Mouse (Mus musculus): Measurements from ENCODE around the gene Lrrc9.

Gene Lrrc9

GRCm38 (mm10) chr12:72476773-72477450 is 35.2 kb downstream of the Lrrc9 start:
- peak in 1 of 2 experiments; percentile 12 for DNase-seq

GRCm38 (mm10) chr12:72482226-72482625 is 40.6 kb downstream of the Lrrc9 start:
- no peak for DNase-seq

GRCm38 (mm10) chr12:72484872-72485271 is 43.2 kb downstream of the Lrrc9 start:
- DNase-seq, result no peak

GRCm38 (mm10) chr12:72487498-72487897 is 45.8 kb downstream of the Lrrc9 start:
- DNase-seq, result no peak

- no peak for DNase-seq
These were observed 48.3 kb downstream of the Lrrc9 start for GRCm38 (mm10) chr12:72489995-72490394.

GRCm38 (mm10) chr12:72491063-72491719 is 49.5 kb downstream of the Lrrc9 start:
- no peak for DNase-seq

- DNase-seq, result no peak
These were observed 55.4 kb downstream of the Lrrc9 start for GRCm38 (mm10) chr12:72496866-72497600.

GRCm38 (mm10) chr12:72509606-72510005 is 67.9 kb downstream of the Lrrc9 start:
- DNase-seq, result no peak

GRCm38 (mm10) chr12:72515446-72515845 is 73.8 kb downstream of the Lrrc9 start:
- peak in 1 of 2 experiments; percentile 16 for DNase-seq

- no peak for DNase-seq
These were observed 76.6 kb downstream of the Lrrc9 start for GRCm38 (mm10) chr12:72518114-72518728.

GRCm38 (mm10) chr12:72519352-72519751 is 77.7 kb downstream of the Lrrc9 start:
- no peak for DNase-seq

GRCm38 (mm10) chr12:72519855-72520254 is 78.2 kb downstream of the Lrrc9 start:
- no peak for DNase-seq

GRCm38 (mm10) chr12:72520645-72521044 is 79.0 kb downstream of the Lrrc9 start:
- DNase-seq, result peak; percentile 68 to 83

- DNase-seq, result no peak
These were observed 83.9 kb downstream of the Lrrc9 start for GRCm38 (mm10) chr12:72525588-72525987.

- no peak for DNase-seq
These were observed 90.6 kb downstream of the Lrrc9 start for GRCm38 (mm10) chr12:72532303-72532702.

GRCm38 (mm10) chr12:72533986-72534385 is 92.3 kb downstream of the Lrrc9 start:
- DNase-seq, result no peak

- DNase-seq, result peak in 1 of 2 experiments; percentile 51
These were observed 93.9 kb downstream of the Lrrc9 start for GRCm38 (mm10) chr12:72535599-72535998.

- DNase-seq, result peak; percentile 96 to 98
These were observed 94.4 kb downstream of the Lrrc9 start, which contains the start of gene Pcnx4 for GRCm38 (mm10) chr12:72536021-72536597. Gene Pcnx4, plus strand, starts transcription at chr12:72536383.

GRCm38 (mm10) chr12:72538571-72538970 is 96.9 kb downstream of the Lrrc9 start:
- no peak for DNase-seq

GRCm38 (mm10) chr12:72554347-72554746 is 112.7 kb downstream of the Lrrc9 start:
- no peak for DNase-seq

GRCm38 (mm10) chr12:72564281-72564795 is 122.7 kb downstream of the Lrrc9 start:
- DNase-seq, result no peak

All from cerebellum, postnatal 25 days (tissue).